Mouse (Mus musculus) hindbrain, embryonic 12.5 days (tissue): ENCODE data around the gene Hsdl1. TPM values are rescaled to one million over a fixed set of nuclear protein-coding genes. Genes with fewer than 3 reads are reported as not detected.

ENCODE experiments used
- ATAC-seq: fragments of 200-750 bp; cut with Nextera tagmentation; 2 replicates; pipeline ENCODE4 v1.8.0; 2017; ENCODE audit warnings: moderate TSS enrichment; ENCODE audit not compliant: low FRiP score
- H3K27ac ChIP-seq: fragments of 300-500 bp; sonication (generic); 2 replicates; pipeline ENCODE4 v1.5.1; 2016; ENCODE audit warnings: mild to moderate bottlenecking
- H3K27me3 ChIP-seq: fragments of 300-500 bp; sonication (generic); 2 replicates; pipeline ENCODE4 v1.6.1; 2016; ENCODE audit warnings: mild to moderate bottlenecking
- H3K36me3 ChIP-seq: fragments of 300-500 bp; sonication (generic); 2 replicates; pipeline ENCODE4 v1.6.1; 2016; ENCODE audit warnings: mild to moderate bottlenecking
- H3K4me1 ChIP-seq: fragments of 300-500 bp; sonication (generic); 2 replicates; pipeline ENCODE4 v1.6.1; 2016
- H3K4me2 ChIP-seq: fragments of 300-500 bp; sonication (generic); replicated peaks from 2 replicates; pipeline ENCODE4 v1.6.1; 2016; ENCODE audit warnings: mild to moderate bottlenecking
- H3K4me3 ChIP-seq: fragments of 300-500 bp; sonication (generic); 2 replicates; pipeline ENCODE4 v1.5.1; 2016; ENCODE audit warnings: mild to moderate bottlenecking
- H3K9ac ChIP-seq: fragments of 300-500 bp; sonication (generic); 2 replicates; pipeline ENCODE4 v1.6.1; 2016; ENCODE audit warnings: mild to moderate bottlenecking, moderate library complexity
- H3K9me3 ChIP-seq: fragments of 300-500 bp; sonication (generic); replicated peaks from 2 replicates; pipeline ENCODE4 v1.6.1; 2016; ENCODE audit warnings: mild to moderate bottlenecking
- WGBS: fragments of 180-500 bp; shearing (Covaris S2); methylation state at CpG from one replicate; pipeline ENCODE4 v1.1.7; 2016; 5-methylcytosine and 5-hydroxymethylcytosine counted together
- polyA plus RNA-seq: library from polyadenylated mRNA; unstranded; fragments of >200 nt; fragmentation: Nextera tagmentation; extraction: Ambion mirVana; gene quantifications from 2 replicates; pipeline ENCODE4 v1.2.1, GENCODE M21; 2016

The Hsdl1 gene
- polyA plus RNA-seq, 1 experiment from 2014 or later: 91.1 TPM

DNA sequence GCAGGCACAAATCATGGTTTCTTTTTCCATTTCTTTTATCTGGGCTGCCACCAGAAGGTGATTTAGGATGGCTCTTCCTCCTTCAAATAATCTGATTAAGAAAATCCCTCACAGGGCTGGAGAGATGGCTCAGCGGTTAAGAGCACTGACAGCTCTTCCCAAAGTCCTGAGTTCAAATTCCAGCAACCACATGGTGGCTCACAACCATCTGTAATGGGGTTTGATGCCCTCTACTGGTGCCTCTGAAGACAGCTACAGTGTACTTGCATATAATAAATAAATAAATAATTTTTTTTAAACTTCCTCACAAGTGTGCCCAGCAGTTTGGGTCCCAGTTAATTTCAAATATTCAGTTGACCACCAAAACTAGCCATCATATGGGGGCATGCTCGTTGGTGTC lies 31.2 kb upstream of the Hsdl1 start:
- WGBS: 87% methylated on average over 2 of the region's 2 CpGs

DNA sequence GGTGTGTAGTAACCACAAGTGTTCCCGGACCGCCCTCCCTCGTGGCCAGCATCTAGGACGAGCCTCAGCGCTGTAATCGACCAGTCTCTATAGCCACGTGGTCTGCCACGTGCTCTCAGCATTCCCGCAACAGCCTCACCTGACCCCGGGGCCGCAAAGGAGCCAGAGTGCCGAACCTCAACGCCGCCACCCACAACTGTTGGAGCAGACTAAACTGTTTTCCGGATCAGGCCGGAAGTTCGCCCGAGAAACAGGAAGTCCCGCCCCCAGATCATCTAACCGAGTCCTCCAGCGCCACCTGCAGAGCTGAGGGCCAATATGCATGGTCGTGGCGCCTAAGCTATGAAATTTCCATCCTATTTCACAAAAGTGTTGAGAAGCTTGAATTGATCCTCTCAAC lies 30.0 kb upstream of the Hsdl1 start, which contains the start of gene Taf1c:
Gene Taf1c (minus strand): TSS at position 227 of the 400 bp plus-strand sequence.
- Histone ChIP-seq H3K36me3 (peaks cover 27% of the 10 kb centered on the region), H3K4me2 (peak within 1 kb of the TSS; percentile 77), H3K27me3 (no peaks in the 10 kb centered on the region), H3K4me1 (peaks cover 12% of the 10 kb centered on the region), H3K9ac (peak within 1 kb of the TSS; percentile 75), H3K27ac (no peak within 1 kb of the TSS), H3K9me3 (no peaks in the 10 kb centered on the region), H3K4me3 (peak within 1 kb of the TSS; percentile 75)
- ATAC-seq: peak; percentile 76
- 2% methylated on average over 23 of the region's 23 CpGs for WGBS

More for the DNA sequence above, 31.2 kb upstream of the Hsdl1 start:
- Histone ChIP-seq H3K36me3 (peaks cover 15% of the 10 kb centered on the region), H3K27ac (no peak overlapping the region), H3K4me1 (peaks cover 15% of the 10 kb centered on the region), H3K27me3 (no peaks in the 10 kb centered on the region), H3K9ac (no peak overlapping the region), H3K4me3 (no peak overlapping the region), H3K4me2 (no peak overlapping the region), H3K9me3 (no peaks in the 10 kb centered on the region)
- ATAC-seq: no peak

DNA sequence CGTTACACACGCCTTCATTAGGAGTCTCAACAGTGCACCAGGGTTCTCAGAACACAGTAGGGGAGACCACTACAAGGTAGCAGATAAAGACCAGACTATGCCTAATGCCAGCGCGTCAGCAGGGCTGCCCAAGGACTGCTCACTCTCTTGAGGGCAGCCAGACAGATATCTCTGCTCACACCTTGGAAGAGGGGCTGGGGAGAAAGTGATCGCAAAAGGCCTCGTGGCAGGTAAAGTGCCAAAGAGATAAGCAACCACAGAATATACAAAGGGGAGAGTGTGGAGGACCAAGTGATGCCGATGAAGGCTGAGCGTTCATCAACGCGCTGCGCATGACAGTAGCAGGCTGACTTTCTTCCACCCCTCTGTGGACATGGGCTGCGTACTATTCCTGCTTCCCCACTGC lies 29.4 kb upstream of the Hsdl1 start:
- Histone ChIP-seq H3K9me3 (no peaks in the 10 kb centered on the region), H3K9ac (peak overlapping the region; percentile 75), H3K4me3 (peak overlapping the region; percentile 75), H3K27me3 (no peaks in the 10 kb centered on the region), H3K27ac (no peak overlapping the region), H3K4me1 (peaks cover 12% of the 10 kb centered on the region), H3K4me2 (peak overlapping the region; percentile 77), H3K36me3 (peaks cover 33% of the 10 kb centered on the region)
- ATAC-seq: no peak
- 46% methylated on average over 12 of the region's 12 CpGs for WGBS

DNA sequence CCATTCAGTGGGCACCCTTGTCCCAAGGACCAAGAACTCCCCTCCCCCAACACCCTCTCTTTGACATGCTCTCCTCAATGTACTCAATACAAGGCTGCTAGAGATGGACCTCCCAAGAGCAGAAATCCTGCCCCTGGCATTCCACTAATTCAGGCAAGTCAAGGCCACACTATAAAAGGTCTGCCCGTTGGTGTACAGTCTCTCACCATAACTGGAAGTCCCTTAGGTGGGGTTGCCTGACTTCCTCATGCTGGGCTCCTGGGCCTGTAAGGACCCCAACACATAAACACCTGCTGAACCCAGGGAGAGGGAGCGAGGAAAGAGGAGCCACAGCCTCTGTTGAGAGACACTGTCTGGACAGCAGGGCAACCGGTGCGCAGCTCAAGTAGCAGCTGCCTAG lies 28.8 kb upstream of the Hsdl1 start:
- peak overlapping the region; percentile 75 for H3K4me3 ChIP-seq
- H3K36me3 ChIP-seq: peaks cover 39% of the 10 kb centered on the region
- H3K27ac ChIP-seq: no peak overlapping the region
- peaks cover 12% of the 10 kb centered on the region for H3K4me1 ChIP-seq
- H3K27me3 ChIP-seq: no peaks in the 10 kb centered on the region
- H3K4me2 ChIP-seq: peak overlapping the region; percentile 77
- 0 out of 2 replicates have a peak overlapping the region, but pooled peaks have one; percentile 75 for H3K9ac ChIP-seq
- 91% methylated on average over 4 of the region's 4 CpGs for WGBS
- H3K9me3 ChIP-seq: no peaks in the 10 kb centered on the region
- no peak for ATAC-seq

DNA sequence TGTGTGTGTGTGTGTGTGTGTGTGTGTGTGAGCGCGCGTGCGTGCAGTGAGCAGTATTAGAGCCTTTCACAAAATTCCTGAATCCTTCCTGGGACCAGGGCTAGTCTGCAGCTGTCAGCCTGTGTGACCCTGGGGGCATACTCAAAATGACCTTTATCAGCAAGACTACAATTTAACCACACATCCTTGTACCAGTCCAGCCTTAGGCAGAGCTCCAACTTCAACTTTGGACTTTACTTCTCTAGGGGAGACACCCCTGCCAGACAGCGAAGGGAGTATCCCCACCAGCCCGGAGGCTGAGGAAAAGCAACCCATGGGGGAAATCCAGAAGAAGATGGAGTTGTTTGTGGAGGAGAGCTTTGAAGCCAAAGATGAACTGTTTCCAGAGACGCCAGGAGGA lies 16.5 kb upstream of the Hsdl1 start:
- Histone ChIP-seq H3K4me3 (no peak overlapping the region), H3K4me2 (no peak overlapping the region), H3K27me3 (no peaks in the 10 kb centered on the region), H3K36me3 (no peaks in the 10 kb centered on the region; the same call in 1 of the 2 replicates), H3K4me1 (peaks cover 13% of the 10 kb centered on the region; the same call in 1 of the 2 replicates), H3K27ac (no peak overlapping the region), H3K9ac (no peak overlapping the region), H3K9me3 (no peaks in the 10 kb centered on the region)
- WGBS: 96% methylated on average over 7 of the region's 7 CpGs
- no peak for ATAC-seq

- Histone ChIP-seq H3K9me3 (no peaks in the 10 kb centered on the region), H3K9ac (no peak overlapping the region), H3K4me3 (no peak overlapping the region), H3K4me1 (peaks cover 13% of the 10 kb centered on the region; the same call in 1 of the 2 replicates), H3K27me3 (peaks cover 6% of the 10 kb centered on the region; the same call in 1 of the 2 replicates), H3K27ac (no peak overlapping the region), H3K36me3 (no peaks in the 10 kb centered on the region), H3K4me2 (no peak overlapping the region)
- no peak for ATAC-seq
- 80% methylated on average over 14 of the region's 14 CpGs for WGBS
Measured at GRCm38 (mm10) chr8:119590348-119590747, 15.4 kb upstream of the Hsdl1 start.

DNA sequence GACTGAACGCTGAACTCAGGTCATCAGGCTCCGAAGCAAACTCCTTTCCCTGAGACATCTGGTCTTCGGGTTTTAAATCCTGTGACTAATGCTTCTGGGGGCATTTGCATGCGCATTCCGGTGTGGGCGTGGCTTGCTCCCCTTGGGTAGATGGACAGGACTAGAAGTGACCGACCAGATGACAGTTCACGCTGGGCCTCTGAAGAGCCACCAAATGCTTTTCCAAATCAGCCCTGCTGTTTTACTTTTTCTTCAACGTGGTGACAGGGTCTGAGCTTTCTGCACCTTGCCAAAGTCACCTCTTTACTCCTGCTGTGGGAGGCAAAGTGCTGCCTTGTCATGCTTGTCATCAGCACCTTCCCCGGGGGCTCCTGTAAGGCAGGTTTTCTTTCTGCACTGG lies 13.9 kb upstream of the Hsdl1 start:
- Histone ChIP-seq H3K27me3 (peaks cover 6% of the 10 kb centered on the region; the same call in 1 of the 2 replicates), H3K9me3 (no peaks in the 10 kb centered on the region), H3K36me3 (no peaks in the 10 kb centered on the region), H3K9ac (no peak overlapping the region), H3K4me2 (no peak overlapping the region), H3K4me1 (0 out of 2 replicates have a peak, but pooled peaks cover 7% of the 10 kb centered on the region), H3K27ac (no peak overlapping the region), H3K4me3 (no peak overlapping the region)
- WGBS: 17% methylated on average over 10 of the region's 10 CpGs
- ATAC-seq: no peak

DNA sequence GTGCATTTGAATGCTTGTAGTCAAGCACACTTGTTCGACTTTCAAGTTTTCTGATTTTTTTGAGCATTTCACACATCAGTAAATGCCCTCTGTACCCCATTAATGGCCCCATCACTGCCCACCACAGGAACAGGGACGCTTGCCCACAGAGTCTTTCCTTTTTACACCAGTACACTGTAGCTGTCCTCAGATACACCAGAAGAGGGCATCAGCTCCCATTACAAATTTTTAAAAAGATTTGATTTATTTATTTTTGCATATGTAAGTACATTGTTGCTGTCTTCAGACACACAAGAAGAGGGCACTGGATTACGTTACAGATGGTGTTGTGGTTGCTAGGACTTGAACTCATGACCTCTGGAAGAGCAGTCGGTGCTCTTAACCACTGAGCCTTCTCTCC lies 13.3 kb upstream of the Hsdl1 start:
- Histone ChIP-seq H3K4me1 (0 out of 2 replicates have a peak, but pooled peaks cover 7% of the 10 kb centered on the region), H3K27me3 (peaks cover 6% of the 10 kb centered on the region; the same call in 1 of the 2 replicates), H3K9me3 (no peaks in the 10 kb centered on the region), H3K4me3 (no peak overlapping the region), H3K9ac (no peak overlapping the region), H3K27ac (no peak overlapping the region), H3K36me3 (no peaks in the 10 kb centered on the region), H3K4me2 (no peak overlapping the region)
- WGBS: 59% methylated on average over 4 of the region's 4 CpGs
- no peak for ATAC-seq

- ATAC-seq: no peak
- H3K27me3 ChIP-seq: peaks cover 9% of the 10 kb centered on the region; the same call in 1 of the 2 replicates
- 0 out of 2 replicates have a peak, but pooled peaks cover 7% of the 10 kb centered on the region for H3K4me1 ChIP-seq
- no peaks in the 10 kb centered on the region for H3K36me3 ChIP-seq
- H3K9me3 ChIP-seq: no peaks in the 10 kb centered on the region
- H3K4me2 ChIP-seq: peak overlapping the region; percentile 53
- H3K9ac ChIP-seq: 0 out of 2 replicates have a peak overlapping the region, but pooled peaks have one; percentile 35
- peak overlapping the region; percentile 25 for H3K4me3 ChIP-seq
- H3K27ac ChIP-seq: no peak overlapping the region
- 26% methylated on average over 19 of the region's 24 CpGs for WGBS
Measured at GRCm38 (mm10) chr8:119585901-119586300, 10.9 kb upstream of the Hsdl1 start.

DNA sequence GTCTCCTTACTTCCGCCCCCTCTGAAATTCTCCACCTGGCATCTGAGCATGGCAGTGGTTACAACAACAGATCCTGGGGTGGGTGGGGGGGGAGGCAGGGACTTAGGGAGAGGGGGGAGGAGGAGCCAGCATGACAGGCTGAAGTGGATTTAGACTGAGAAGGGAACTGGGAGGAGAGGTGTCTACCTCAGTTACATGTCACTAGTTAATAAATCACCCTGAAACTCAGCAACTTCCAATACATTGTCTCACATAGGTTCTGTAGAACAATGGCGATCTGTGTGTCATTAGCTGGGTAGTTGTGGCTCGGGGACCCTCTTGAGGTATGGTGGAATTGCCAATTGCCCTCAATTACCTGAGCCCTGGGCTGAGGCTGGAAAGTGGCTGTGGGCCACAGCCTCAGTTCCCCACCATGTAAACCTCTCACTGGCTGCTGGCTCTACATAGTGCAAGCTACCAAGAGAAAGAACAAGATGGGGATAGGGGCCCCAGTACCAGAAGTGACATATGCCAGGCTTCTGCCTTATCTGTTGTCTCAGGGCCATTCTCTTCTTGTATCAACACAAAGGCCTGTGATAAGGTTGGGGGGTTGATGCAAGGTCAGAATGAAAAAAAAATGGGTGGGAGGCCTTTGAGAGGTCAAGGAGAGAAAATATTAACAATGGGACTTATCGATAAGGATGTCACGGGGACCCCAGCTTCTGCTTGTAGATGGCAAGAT lies 5.6 kb upstream of the Hsdl1 start:
- H3K4me3 ChIP-seq: no peak overlapping the region
- no peak overlapping the region for H3K27ac ChIP-seq
- H3K36me3 ChIP-seq: no peaks in the 10 kb centered on the region
- H3K4me2 ChIP-seq: no peak overlapping the region
- H3K4me1 ChIP-seq: no peaks in the 10 kb centered on the region
- peaks cover 45% of the 10 kb centered on the region for H3K27me3 ChIP-seq
- H3K9me3 ChIP-seq: no peaks in the 10 kb centered on the region
- no peak for ATAC-seq
- no peak overlapping the region for H3K9ac ChIP-seq
- 90% methylated on average over 5 of the region's 5 CpGs for WGBS

DNA sequence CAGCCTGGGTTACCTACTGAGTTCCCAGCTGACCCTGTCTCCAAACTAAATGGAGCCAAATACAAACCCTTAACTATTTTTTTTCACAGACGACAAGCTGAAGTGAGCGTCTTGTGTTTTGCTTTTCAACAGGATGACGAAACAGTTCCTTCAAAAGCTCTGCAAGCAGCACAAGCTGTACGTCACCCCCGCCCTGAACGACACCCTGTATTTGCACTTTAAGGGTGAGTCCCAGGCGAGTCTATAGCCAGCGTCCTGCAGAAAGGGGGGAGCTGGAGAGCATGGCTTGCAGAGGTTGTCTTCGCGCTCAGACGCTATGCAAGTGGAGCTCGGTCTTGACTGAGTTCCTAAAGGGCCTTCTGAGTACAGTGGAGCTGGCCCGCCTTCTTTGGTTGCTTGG lies 4.1 kb upstream of the Hsdl1 start:
- 39% methylated on average over 13 of the region's 13 CpGs for WGBS
- ATAC-seq: no peak
- Histone ChIP-seq H3K4me1 (peaks cover 3% of the 10 kb centered on the region), H3K27me3 (peaks cover 45% of the 10 kb centered on the region), H3K27ac (no peak overlapping the region), H3K9ac (no peak overlapping the region), H3K9me3 (no peaks in the 10 kb centered on the region), H3K4me2 (no peak overlapping the region), H3K36me3 (no peaks in the 10 kb centered on the region), H3K4me3 (no peak overlapping the region)

DNA sequence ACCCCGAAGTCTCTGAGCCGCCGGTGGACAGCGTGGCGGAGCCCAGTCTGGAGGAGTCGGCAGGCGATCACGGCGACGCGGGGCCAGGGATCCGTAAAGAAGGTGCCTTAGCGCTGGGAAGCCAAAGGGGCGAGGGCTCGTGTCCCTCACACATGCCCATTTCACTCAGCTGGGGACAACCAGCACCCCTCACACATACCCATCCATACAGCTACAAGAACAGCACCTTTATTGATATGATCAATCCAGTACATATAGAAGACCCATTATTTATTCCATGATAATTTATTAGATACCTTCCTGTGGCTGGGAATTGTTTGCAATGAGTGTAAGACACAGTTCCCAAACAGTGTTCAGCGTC lies 363 bp upstream of the Hsdl1 start:
- H3K27me3 ChIP-seq: peaks cover 37% of the 10 kb centered on the region
- no peak; the same call in 1 of the 2 replicates for ATAC-seq
- peak overlapping the region; percentile 94 for H3K4me2 ChIP-seq
- H3K4me1 ChIP-seq: peaks cover 14% of the 10 kb centered on the region
- no peak overlapping the region for H3K27ac ChIP-seq
- H3K4me3 ChIP-seq: peak overlapping the region; percentile 86
- H3K36me3 ChIP-seq: no peaks in the 10 kb centered on the region
- no peaks in the 10 kb centered on the region for H3K9me3 ChIP-seq
- 3% methylated on average over 16 of the region's 16 CpGs for WGBS
- peak overlapping the region; percentile 90 for H3K9ac ChIP-seq

GRCm38 (mm10) chr8:119572411-119572810 lies 2.6 kb downstream of the Hsdl1 start:
- WGBS: 95% methylated on average over 4 of the region's 4 CpGs
- Histone ChIP-seq H3K4me1 (peaks cover 14% of the 10 kb centered on the region), H3K9me3 (no peaks in the 10 kb centered on the region), H3K36me3 (peaks cover 5% of the 10 kb centered on the region; the same call in 1 of the 2 replicates), H3K27me3 (peaks cover 17% of the 10 kb centered on the region), H3K4me3 (no peak overlapping the region), H3K27ac (no peak overlapping the region), H3K9ac (no peak overlapping the region), H3K4me2 (no peak overlapping the region)
- no peak for ATAC-seq
